Mouse (Mus musculus) G1E (cell line): Measurements from ENCODE around the gene Cib3.

Experiments
- CTCF ChIP-seq: IDR thresholded peaks from 2 replicates; pipeline ENCODE4 v1.5.1; 2012; ENCODE audit warnings: low read depth, low read length, inconsistent platforms, mixed read lengths
- GATA1 ChIP-seq: IDR thresholded peaks from 2 replicates; pipeline ENCODE4 v1.6.1; 2012; ENCODE audit warnings: borderline replicate concordance, low read length, inconsistent platforms, mixed read lengths

DNA sequence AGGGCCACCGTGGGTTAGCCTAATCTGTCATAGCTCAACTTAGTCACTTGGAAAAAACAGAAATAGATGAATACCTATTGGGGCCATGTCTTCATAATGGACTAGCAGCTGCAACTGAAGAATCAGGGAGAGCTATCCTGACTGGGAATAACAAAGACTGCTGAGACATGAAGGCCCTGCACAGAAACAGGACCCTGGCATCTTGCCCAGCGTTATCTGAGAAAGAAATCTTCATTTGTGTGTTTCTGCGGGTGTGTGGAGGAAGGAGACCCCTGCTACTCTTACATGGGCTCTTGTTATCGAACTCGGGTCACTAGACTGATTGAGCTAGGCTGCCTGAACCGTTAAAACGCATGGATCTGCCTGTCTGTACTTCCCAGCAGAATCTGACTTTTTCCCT lies 28.3 kb upstream of the Cib3 start:
- TF ChIP-seq GATA1 (no peak), CTCF (no peak)
